Mouse (Mus musculus) heart, embryonic 12.5 days (tissue): ENCODE data around the gene Fcer1a. TPM values are rescaled to one million over a fixed set of nuclear protein-coding genes. Genes with fewer than 3 reads are reported as not detected.

Experiments used
- polyA plus RNA-seq: library from polyadenylated mRNA; unstranded; fragments of >200 nt; fragmentation: Nextera tagmentation; extraction: Ambion mirVana; gene quantifications from 2 replicates; pipeline ENCODE4 v1.2.1, GENCODE M21; 2016

Fcer1a gene
- polyA plus RNA-seq, 1 experiment from 2014 or later: not detected

Other genes starting within 250 kb of the Fcer1a start
- gene Olfr1408, start 89.8 kb downstream of the Fcer1a start, polyA plus RNA-seq: not detected in 2 replicates
- gene Olfr1406, start 36.6 kb downstream of the Fcer1a start, polyA plus RNA-seq: not detected in 2 replicates
- gene Olfr218, start 29.4 kb downstream of the Fcer1a start, polyA plus RNA-seq: not detected in 2 replicates
- gene Olfr1404, start 14.8 kb downstream of the Fcer1a start, polyA plus RNA-seq: not detected in 2 replicates
- gene Olfr418, start 38.8 kb upstream of the Fcer1a start, polyA plus RNA-seq: not detected in 2 replicates
- gene Mptx2, start 50.6 kb upstream of the Fcer1a start, polyA plus RNA-seq: not detected in 2 replicates
- 3.9 and 4.5 TPM in 2 replicates for gene Ackr1, start 106.5 kb upstream of the Fcer1a start, polyA plus RNA-seq
- gene Aim2, start 123.7 kb upstream of the Fcer1a start, polyA plus RNA-seq: 2.4 and 3.0 TPM in 2 replicates
- 0.57 TPM in 2 replicates for gene Cadm3, start 140.5 kb upstream of the Fcer1a start, polyA plus RNA-seq